15 mouse cellular contexts compared by ENCODE assay signal in genomic region chr6:144673906-144674305, GRCm38 (mm10).
"Had no signal": no experiment of that assay in that cellular context is flagged by ENCODE, and none has a peak within 500 bp of the region (broad histone marks: within the 10 kb centered on the region; RNA-seq: fewer than 3 reads in every experiment).

No protein-coding gene starts in this region.

- H3K4me3 ChIP-seq: layer of hippocampus, adult 2 months; limb, embryonic 10.5 days; liver, embryonic 15.5 days; midbrain, embryonic 13.5 days; neural tube, embryonic 15.5 days had no signal

- H3K27ac ChIP-seq: kidney, postnatal 0 days; layer of hippocampus, adult 2 months; limb, embryonic 10.5 days; liver, embryonic 15.5 days; midbrain, embryonic 13.5 days; neural tube, embryonic 15.5 days; stomach, postnatal 0 days had no signal

- DNase-seq: kidney, adult 8-10 months; kidney, postnatal 4 days; lung, adult 2 months; lung, postnatal 36 days; right cerebral cortex, adult 18-20 months had no signal

- H3K36me3 ChIP-seq: limb, embryonic 10.5 days; liver, embryonic 15.5 days; midbrain, embryonic 13.5 days; neural tube, embryonic 15.5 days had no signal

- H3K4me2 ChIP-seq: liver, embryonic 11.5 days; liver, embryonic 15.5 days; midbrain, embryonic 13.5 days; neural tube, embryonic 15.5 days had no signal

- H3K4me1 ChIP-seq: liver, embryonic 15.5 days; midbrain, embryonic 13.5 days; neural tube, embryonic 15.5 days had no signal

- H3K9ac ChIP-seq: liver, embryonic 15.5 days; midbrain, embryonic 13.5 days; neural tube, embryonic 15.5 days had no signal

- H3K27me3 ChIP-seq: liver, embryonic 15.5 days; midbrain, embryonic 13.5 days; neural tube, embryonic 15.5 days had no signal

- ATAC-seq: intestine, postnatal 0 days; lung, postnatal 0 days; midbrain, embryonic 13.5 days had no signal

- H3K9me3 ChIP-seq: limb, embryonic 10.5 days; liver, embryonic 15.5 days; midbrain, embryonic 13.5 days; neural tube, embryonic 15.5 days had no signal
